Mouse (Mus musculus): Measurements from ENCODE around the gene Itga10. TPM values are rescaled to one million over a fixed set of nuclear protein-coding genes. Genes with fewer than 3 reads are reported as not detected.

Gene Itga10
- total RNA-seq, 2 experiments from 2014 or later = 1.4 to 1.8 TPM

Other genes with a start within 250 kb of the Itga10 start
- not detected for gene BC107364, start 193.3 kb upstream of the Itga10 start, total RNA-seq (2021)
- gene Hfe2, start 120.4 kb upstream of the Itga10 start, total RNA-seq (2021) = under 1 TPM; 0.41 to 0.49 TPM
- gene Txnip, start 87.6 kb upstream of the Itga10 start, total RNA-seq (2021) = 10 to 100 TPM; 36.5 to 46.1 TPM
- gene Gm16253, start 68.6 kb upstream of the Itga10 start, total RNA-seq (2021) = not detected
- gene Polr3gl, start 51.4 kb upstream of the Itga10 start, total RNA-seq (2021) = 10 to 100 TPM; 27.5 to 28.6 TPM
- 10 to 100 TPM; 41.3 to 45.5 TPM for gene Ankrd34a, start 48.9 kb upstream of the Itga10 start, total RNA-seq (2021)
- gene Lix1l, start 44.4 kb upstream of the Itga10 start, total RNA-seq (2021) = 10 to 100 TPM; 40.8 to 44.5 TPM
- gene Rbm8a, start 15.7 kb upstream of the Itga10 start, total RNA-seq (2021) = 10 to 100 TPM; 69.9 to 75.6 TPM
- 10 to 100 TPM; 43.2 to 50.3 TPM for gene Pex11b, start 10.2 kb upstream of the Itga10 start, total RNA-seq (2021)
- gene Gm42957, start 10.1 kb upstream of the Itga10 start, total RNA-seq (2021) = under 1 TPM; 0.25 to 0.34 TPM
- 1 to 10 TPM; 6.9 to 7.4 TPM for gene Ankrd35, start 24.5 kb downstream of the Itga10 start, total RNA-seq (2021)
- 10 to 100 TPM; 25.6 to 31.7 TPM for gene Pias3, start 50.8 kb downstream of the Itga10 start, total RNA-seq (2021)
- gene Nudt17, start 63.0 kb downstream of the Itga10 start, total RNA-seq (2021) = 10 to 100 TPM in 1 of 2 experiments, 1 to 10 TPM in 1; 9.8 to 11.0 TPM
- 10 to 100 TPM; 26.4 to 28.1 TPM for gene Polr3c, start 82.0 kb downstream of the Itga10 start, total RNA-seq (2021)
- gene Rnf115, start 82.1 kb downstream of the Itga10 start, total RNA-seq (2021) = 10 to 100 TPM; 46.3 to 56.3 TPM
- gene Pdzk1, start 183.7 kb downstream of the Itga10 start, total RNA-seq (2021) = under 1 TPM; 0.14 to 0.25 TPM
- gene Cd160, start 183.8 kb downstream of the Itga10 start, total RNA-seq (2021) = not detected